Mouse (Mus musculus) thymus, postnatal 25 days (tissue): ENCODE data around the gene Cercam.
A peak's percentile ranks its signal among the peaks of the same experiment; 100 is the strongest.
"Not testable (repeated sequence)": the region's sequence is repeated elsewhere in the genome, so short reads cannot be mapped to it uniquely, and the experiment has no call there.

Experiments used
- DNase-seq: peaks from one replicate; pipeline ENCODE4 v3.0.0; 2022

Cercam gene

DNA sequence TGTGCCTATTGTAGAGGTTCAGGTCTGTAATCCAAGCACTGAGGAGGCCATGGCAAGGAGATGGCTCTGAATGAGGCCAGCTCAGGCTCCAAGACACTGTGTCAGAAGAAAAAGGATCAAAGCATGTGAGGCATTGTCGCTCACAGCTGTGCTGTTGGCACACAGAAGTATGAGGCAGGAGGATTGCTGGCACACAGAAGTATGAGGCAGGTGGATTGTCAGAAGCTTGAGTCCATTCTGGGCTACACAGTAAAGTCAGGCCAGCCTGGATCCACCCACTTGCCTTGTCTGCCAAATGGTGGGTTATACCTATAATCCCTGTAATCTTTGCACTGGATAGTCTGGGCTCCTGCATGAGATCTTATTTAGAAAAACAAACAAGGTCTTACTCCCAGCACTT is 29.1 kb downstream of the Cercam start:
- no peak for DNase-seq

DNA sequence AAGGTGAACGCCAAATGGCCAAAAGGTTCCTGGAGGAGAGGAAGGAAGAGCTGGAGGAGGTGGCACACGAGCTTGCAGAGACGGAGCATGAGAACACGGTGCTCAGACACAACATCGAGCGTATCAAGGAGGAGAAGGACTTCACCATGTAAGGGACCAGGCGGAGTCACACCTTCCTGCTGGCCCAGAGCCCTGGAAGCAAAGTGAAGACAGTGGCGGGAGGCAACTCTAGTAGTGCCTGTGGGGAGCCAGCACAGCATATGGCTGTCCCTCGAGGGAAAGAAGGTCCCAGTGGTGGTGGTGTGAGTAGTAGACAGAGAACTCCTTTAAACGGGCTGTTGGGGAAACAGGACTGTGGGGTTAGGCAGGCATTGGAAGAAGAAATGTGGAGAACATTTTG is 33.2 kb downstream of the Cercam start:
- DNase-seq: no peak

DNA sequence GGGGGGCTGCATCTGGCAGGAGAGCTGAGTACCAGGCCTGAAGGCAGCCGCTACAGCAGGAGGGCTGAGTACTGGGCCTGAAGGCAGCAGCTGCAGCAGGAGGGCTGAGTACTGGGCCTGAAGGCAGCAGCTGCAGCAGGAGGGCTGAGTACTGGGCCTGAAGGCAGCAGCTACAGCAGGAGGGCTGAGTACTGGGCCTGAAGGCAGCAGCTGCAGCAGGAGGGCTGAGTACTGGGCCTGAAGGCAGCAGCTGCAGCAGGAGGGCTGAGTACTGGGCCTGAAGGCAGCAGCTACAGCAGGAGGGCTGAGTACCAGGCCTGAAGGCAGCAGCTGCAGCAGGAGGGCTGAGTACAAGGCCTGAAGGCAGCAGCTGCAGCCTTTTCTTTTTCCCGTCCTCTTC is 39.2 kb downstream of the Cercam start:
- DNase-seq: not testable (repeated sequence)

DNA sequence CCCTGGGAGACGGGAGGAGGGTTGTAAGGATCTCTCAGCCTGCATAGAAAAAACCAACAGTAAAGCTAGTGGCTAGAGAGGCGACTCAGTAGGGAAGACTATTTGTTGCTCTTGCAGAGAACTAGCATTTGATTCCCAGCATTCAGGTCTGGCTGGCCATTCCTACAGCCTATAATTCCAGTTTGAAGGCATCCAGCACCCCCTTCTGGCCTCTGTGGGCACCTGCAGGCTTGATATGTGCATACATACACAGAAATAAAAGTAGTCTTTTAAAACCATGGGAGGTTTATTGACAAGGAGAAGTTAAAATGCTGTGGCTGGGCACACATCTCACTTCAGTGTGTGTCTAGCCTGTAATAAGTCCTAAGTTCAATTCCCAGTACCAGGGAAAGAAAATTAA is 41.1 kb downstream of the Cercam start:
- DNase-seq: peak; percentile 17

DNA sequence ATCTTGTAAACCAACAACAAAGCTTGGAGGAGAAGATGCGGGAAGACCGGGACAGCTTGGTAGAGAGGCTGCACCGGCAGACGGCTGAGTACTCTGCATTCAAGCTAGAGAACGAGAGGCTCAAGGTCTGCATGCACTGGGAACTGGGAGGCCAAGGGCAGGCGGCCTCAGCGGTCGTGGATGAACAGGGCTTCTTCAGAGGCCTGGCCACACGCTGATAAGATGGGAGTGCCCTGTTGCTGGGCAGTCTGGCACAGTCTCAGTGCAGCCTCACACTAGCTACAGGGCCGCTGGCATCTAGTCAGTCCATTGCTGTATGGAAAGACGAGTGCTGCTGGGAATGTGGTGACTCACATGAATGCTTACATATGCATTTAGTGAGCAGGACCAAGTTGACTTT is 48.7 kb downstream of the Cercam start:
- DNase-seq: no peak

DNA sequence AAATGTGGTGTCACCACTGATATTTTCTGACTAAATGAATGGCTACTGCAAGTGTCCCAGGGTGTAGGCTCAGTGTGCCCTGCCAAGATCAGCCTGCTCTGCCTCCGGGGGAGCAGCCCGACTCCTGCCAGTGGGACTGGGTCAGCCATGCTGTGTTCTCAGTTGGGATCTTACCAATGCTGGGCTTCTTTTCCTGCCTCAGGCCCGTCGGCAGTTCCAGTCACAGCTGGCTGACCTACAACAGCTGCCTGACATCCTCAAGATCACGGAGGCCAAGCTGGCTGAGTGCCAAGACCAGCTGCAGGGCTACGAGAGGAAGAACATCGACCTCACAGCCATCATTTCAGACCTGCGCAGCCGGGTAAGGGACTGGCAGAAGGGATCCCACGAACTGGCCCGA is 53.0 kb downstream of the Cercam start:
- peak; percentile 16 for DNase-seq

DNA sequence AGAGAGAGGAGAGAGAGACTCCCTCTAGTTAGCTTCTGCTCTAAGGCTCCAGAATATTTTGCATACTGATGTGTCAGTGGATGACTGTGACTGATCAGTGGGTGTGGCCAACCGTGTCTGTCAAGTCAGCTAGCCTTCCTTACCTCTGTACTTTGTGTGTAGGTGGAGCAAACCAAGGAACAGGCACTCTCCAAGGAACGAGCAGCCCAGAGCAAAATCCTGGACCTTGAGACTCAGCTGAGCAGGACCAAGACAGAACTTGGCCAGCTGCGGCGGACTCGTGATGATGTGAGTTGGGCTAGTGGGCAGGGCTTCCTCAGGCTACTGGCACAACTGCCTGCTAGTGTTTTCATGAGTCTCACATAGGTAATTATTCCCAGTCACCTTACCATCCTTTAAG is 57.6 kb downstream of the Cercam start:
- DNase-seq: no peak

DNA sequence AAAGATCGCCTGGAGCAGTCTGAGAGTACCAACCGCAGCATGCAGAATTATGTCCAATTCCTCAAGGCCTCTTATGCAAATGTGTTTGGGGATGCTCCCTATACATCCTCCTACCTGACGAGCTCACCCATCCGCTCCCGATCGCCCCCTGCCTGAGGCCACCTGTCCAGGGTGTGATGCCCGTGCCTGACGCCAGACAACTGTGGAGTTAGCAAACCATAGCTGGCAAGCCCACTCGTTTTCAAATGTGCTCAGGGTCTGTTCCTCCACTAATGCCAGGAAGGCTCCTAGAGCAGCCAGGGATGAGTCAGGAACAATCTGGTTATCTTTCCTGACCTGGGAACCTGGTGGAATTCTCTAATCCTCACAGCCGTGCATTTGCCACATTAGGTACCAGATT is 61.5 kb downstream of the Cercam start:
- no peak for DNase-seq

DNA sequence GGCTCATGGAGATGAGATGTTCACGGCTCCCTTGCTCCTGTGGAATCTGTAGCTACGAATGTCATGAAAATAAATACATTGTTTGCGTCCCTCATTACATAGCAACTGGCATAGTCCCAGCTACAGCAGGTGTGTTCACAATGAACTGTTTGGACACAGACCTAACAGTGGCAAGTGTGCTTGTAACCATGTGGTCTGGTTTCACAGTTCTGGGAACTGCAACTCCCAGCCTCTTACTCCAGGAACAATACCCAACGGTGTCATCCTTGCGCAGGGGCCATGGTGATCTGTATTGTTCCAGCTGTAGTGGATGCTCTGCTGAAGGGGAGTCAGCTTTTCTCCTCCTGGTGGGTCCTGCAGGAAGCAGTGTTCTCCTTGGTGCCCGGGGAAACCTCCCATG is 62.2 kb downstream of the Cercam start:
- DNase-seq: no peak
